Mouse (Mus musculus) gonadal fat pad, adult 2 months (tissue): ENCODE data around the gene Tyro3. TPM values are rescaled to one million over a fixed set of nuclear protein-coding genes. Genes with fewer than 3 reads are reported as not detected.

Experiments used
- DNase-seq: peaks from one replicate; pipeline ENCODE4 v3.0.0-alpha.2; 2012; ENCODE audit warnings: low read depth
- polyA plus RNA-seq: library from polyadenylated mRNA; depleted of rRNA; stranded (reverse); fragments of >200 nt; gene quantifications from 2 replicates; pipeline ENCODE4 v1.2.3, GENCODE M21; 2012

The Tyro3 gene
- polyA plus RNA-seq, 1 experiment, result 3.9 TPM

DNA sequence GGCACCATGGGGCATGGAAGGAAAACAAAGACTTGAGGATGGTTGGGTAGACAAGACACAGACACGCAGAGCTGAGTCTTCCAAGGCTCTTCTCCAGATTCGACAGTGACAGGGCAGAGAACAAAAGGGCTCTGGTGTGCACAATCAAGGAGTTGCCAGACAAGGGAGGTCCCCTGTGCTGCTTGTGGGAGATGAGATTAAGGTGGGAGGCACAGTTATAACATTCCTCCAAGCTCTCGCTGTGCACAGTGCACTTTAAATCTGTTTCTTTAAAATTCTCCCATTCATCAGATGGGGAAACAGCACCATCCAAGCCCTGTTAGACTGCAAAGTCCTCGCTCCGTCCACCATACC is 6.7 kb downstream of the Tyro3 start:
- no peak for DNase-seq

DNA sequence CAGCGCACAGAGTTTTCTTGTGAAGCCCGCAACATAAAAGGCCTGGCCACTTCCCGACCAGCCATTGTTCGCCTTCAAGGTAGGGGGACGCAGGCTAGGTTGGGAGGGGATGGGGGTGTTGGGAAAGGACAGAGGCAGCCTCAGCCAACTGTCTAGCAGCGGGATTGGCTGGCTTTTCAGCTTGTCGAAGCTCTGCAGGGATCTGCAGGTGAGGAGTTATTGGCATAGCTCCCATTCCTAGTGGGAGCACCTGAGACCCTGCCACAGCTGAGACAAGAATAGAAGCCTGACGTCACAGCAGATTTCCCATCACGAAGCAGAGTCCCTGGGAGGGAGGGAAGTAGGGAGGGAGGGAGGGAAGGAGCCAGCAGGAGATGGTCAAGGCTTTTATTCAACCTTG is 7.2 kb downstream of the Tyro3 start:
- no peak for DNase-seq

GRCm38 (mm10) chr2:119805536-119805935 is 8.0 kb downstream of the Tyro3 start:
- no peak for DNase-seq

DNA sequence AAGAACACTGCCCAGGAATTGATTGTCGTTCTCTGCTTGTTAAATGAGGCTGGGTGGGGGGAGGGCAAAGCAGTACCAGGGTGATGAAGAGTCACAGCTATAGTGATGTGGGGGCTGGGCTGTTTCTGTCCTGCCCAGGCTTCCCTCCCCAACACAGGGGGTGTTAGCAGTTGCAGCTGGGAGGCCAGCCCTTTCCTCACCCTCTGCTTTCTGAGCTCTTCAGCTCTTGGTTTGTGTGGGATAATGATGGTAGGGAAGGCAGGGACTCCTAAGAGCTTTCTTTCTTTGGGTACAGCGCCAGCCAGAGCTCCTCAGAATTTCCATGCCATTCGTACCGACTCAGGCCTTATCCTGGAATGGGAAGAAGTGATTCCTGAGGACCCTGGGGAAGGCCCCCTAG is 10.9 kb downstream of the Tyro3 start:
- no peak for DNase-seq

- no peak for DNase-seq
These were observed 11.3 kb downstream of the Tyro3 start for GRCm38 (mm10) chr2:119808881-119809280.

GRCm38 (mm10) chr2:119810890-119811289 is 13.4 kb downstream of the Tyro3 start:
- DNase-seq, result no peak

DNA sequence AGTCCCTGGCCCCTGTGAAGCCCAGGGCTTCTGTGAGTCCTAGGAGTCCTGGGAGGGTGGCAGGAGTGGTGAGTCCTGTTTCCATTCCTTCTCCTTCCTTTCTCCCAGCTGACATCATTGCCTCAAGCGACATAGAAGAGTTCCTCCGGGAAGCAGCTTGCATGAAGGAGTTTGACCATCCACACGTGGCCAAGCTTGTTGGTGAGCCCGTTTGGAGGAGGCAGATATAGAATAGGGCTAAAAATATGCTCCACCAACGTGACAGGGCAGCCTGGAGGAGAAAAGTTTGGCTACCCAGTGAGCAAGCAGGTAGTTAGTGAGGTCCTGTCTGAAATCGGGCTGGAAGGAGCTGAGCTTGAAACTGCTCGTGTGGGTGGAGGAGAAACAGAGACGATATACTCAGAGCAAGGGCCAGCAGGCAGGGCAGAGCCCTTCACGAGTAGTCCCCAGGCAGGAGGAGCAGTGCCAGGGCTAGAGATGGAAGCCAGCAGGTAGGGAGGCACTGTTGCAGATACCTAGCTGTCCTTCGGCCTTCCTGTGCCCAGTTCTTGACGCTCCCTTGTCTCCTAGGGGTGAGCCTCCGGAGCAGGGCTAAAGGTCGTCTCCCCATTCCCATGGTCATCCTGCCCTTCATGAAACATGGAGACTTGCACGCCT is 14.1 kb downstream of the Tyro3 start:
- DNase-seq, result no peak

DNA sequence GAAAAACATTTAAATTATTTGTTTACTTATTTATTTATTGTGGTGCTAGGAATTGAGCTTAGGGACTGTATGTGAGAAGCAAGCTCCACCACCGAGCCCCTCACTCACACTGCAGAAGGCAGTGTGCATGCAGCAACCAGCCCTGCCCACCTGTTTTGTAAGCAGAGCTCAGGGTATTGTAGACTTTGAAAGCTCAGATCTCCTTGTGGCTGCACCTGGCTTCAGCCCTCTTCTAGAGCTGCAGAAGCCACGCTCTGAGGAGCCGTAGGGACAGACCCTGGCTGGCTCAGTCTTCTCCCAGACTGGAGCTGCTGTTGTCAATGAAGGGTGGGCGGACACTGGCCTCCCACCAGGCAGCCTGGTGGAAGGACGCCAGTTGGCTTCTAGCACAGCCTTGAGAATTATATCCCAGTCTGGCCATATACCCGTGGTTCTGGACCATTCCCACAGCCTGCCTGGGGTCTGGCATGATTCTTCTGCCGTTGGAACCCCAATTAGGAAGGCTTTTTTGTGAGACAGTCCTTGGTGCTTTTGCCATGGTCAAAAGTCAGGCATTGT is 16.9 kb downstream of the Tyro3 start:
- no peak for DNase-seq

DNA sequence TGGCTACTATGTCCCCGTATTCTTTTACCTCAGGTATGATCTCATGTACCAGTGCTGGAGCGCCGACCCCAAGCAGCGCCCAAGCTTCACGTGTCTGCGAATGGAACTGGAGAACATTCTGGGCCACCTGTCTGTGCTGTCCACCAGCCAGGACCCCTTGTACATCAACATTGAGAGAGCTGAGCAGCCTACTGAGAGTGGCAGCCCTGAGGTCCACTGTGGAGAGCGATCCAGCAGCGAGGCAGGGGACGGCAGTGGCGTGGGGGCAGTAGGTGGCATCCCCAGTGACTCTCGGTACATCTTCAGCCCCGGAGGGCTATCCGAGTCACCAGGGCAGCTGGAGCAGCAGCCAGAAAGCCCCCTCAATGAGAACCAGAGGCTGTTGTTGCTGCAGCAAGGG is 19.1 kb downstream of the Tyro3 start:
- no peak for DNase-seq

DNA sequence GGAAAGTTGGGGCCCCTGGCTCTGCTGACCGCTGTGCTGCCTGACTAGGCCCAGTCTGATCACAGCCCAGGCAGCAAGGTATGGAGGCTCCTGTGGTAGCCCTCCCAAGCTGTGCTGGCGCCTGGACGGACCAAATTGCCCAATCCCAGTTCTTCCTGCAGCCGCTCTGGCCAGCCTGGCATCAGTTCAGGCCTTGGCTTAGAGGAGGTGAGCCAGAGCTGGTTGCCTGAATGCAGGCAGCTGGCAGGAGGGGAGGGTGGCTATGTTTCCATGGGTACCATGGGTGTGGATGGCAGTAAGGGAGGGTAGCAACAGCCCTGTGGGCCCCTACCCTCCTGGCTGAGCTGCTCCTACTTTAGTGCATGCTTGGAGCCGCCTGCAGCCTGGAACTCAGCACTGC is 19.5 kb downstream of the Tyro3 start:
- DNase-seq, result no peak

- DNase-seq, result no peak
These were observed 21.2 kb downstream of the Tyro3 start for GRCm38 (mm10) chr2:119818668-119819272.

GRCm38 (mm10) chr2:119821136-119821535 is 23.6 kb downstream of the Tyro3 start:
- no peak for DNase-seq

- DNase-seq, result no peak
These were observed 33.0 kb downstream of the Tyro3 start for GRCm38 (mm10) chr2:119830579-119830978.

DNA sequence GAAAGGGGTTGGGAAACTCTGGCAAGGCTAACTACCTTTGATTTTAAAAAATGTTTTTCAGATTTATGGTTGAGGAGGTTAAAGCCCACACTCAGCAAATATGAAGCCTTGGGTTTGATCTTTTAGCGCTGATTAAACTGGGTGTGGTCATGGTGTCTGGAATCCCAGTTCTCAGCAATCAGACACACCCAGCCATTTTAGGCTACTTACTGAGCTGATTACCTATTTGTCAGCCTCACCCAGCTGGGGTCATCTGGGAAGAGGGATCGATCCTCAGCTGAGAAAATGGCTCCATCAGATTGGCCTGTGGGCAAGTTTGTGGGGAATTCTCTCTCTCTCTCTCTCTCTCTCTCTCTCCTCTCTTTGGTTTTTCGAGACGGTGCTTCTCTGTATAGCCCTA is 36.7 kb downstream of the Tyro3 start:
- DNase-seq, result no peak

DNA sequence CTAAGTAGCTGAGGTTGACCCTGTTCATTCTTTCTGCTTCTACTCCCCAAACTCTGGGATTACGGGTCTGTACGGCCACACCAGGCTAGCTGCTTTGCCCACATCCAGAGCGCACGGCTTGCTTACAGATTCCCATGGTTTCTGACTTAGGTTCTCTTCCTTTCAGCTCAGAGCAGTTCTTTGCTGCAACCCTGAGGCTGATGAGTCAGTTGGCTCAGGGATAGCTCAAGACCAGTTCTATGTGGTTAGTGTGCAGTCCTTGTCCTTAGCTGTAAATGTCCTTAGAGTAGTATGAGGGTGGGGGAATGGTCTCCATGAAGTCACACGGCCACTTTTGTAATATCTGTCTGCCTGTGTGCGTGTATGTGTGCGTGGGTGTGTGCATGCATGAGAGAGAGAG is 40.1 kb downstream of the Tyro3 start:
- DNase-seq, result no peak

GRCm38 (mm10) chr2:119838363-119839156 is 41.0 kb downstream of the Tyro3 start:
- no peak for DNase-seq

DNA sequence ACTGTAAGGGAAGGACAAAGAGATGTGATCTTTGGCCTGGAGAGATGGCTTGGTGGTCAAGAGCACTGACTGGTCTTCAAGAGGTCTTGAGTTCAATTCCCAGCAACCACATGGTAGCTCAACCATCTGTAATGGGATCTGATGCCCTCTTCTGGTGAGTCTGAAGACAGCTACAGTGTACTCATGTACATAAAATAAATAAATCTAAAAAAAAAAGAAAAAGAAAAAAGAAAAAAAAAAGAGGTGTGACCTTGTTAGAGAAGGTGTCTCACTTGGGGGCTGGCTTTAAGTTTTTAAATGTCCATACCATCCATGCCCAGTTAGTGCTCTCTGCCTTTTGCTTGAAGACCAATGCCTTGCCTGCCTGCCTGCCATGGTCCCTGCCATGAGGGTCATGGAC is 42.5 kb downstream of the Tyro3 start:
- DNase-seq, result no peak

DNA sequence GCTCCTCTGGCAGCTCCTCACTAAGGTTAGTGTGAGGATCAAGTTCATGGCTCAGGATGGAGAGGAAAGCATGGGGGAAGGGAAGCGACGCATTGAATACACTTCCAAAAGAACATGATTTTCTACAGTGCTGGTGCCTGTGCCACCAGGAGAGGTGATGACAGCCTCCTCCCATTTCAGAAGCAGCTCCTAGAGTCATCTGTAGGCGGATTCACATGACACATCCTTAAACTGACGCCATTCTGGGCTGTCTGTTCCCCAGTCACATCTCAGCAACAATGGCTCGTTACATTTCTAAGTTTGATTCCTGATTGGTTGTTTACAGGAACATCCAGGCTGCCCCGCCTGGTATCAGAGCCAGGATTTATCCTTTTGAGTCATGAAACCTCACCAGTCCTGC is 44.5 kb downstream of the Tyro3 start:
- no peak for DNase-seq

DNA sequence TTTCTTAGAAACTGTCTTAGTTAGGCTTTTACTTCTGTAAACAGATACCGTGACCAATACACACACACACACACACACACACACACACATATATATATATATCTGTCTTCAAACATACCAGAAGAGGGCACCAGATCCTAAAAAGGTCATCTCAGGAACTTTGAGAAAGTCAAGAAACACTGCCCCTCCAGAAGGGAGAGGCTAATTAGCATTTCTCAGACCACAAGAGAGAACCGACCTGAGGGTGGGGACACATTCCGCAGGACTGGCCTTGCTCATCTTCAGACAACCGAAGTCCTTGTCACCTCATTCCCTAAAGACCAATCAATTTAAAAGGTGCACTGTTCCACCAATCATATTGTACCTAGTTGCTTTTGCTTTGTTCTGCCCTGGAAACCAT is 46.0 kb downstream of the Tyro3 start:
- no peak for DNase-seq

DNA sequence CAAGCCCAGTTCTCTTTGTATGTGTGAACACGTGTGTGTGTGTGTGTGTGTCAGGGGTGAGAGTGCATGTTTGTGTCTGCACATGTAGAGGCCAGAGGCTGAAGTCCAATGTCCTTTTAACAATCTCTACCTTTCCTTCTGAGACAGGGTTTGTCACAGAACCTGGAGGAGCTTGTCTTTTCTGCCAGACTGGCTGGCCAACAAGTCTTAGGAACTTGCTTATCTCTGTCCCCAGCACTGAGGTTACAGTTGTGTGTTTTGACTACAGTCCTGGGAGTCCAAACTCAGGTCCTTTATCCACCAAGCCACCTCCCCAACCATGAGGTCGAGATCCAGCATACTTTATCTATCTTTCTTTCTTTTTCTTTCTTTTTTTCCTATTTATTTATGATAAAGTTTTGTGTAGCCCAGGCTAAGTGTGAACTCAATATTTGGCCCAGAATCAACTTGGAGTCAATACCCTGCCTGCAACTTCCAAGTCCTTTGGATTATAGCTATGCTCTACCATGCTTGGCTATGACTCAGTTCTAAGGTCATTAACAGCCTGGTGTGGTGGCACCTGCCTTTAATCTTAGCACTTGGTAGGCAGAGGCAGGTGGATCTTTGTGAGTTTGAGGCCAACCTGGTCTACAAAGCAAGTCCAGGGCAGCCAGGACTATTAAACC is 48.5 kb downstream of the Tyro3 start:
- DNase-seq, result no peak

GRCm38 (mm10) chr2:119846929-119847328 is 49.4 kb downstream of the Tyro3 start:
- DNase-seq, result no peak

DNA sequence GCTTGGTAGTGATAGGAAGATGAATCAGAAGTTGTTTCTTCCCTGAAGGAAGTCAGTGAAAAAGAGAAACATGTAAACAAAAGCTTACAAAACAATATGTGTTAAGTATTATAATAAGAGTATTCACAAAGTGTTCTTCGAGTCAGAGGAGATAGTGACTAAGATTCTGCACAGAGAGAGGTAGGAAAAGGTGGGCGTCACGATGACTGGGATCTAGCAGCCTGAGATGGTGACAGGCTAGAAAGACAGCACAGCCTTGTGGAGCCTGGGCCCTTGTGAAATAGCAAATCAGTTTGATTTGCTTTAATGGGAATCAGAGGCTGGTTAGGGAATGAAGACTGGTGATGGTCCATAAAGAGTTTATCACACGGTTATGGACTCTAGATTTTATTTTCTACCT is 56.3 kb downstream of the Tyro3 start:
- no peak for DNase-seq
